Mouse (Mus musculus): Measurements from ENCODE around the gene Adamts16.

DNA sequence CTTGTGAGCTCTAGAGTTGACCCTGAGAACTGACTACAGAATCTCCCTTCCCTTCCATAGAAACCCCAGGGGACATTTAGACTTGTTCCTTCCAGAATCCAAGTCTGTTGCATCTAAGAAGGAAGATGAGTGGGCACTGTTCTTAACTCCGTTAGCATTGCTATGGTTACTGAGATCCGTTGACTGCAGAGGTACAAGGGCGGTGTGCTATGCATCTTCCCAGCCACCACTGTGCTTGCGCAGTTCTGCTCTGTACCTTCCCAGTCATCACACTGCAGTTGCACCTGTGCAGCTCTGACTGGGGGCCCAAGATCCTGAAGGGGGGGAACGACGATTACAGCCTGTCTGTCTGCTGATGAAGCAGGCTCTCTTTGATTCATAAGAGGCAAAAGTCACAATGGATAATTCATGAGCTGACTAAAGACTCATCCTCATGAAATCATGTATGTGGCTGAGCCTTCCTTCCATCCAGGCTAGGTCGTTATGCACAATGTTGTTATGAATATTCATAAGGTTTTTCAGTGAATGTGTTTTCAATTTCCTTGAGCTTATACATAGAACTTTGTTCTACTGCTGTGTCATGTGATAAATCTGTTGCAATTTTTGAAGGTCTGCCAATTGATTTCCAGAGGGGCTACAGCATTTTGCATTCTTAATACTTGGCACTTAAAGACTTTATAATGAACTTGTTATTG lies 127.4 kb downstream of the Adamts16 start:
- no peak for TF ChIP-seq CTCF (IDR thresholded peaks at IDR 0.05; ENCODE audit: low read depth, low read length)
- no peak for TF ChIP-seq POLR2A (IDR thresholded peaks at IDR 0.05; ENCODE audit: insufficient read depth, low read length)
